Mouse (Mus musculus) gastrocnemius, postnatal 36 days (tissue): ENCODE results near the gene Elmo3. TPM values are rescaled to one million over a fixed set of nuclear protein-coding genes. Genes with fewer than 3 reads are reported as not detected.

Source experiments
- DNase-seq, 2 experiments: peaks; one replicate each; pipeline ENCODE4 v3.0.0; 2022
- intact Hi-C: fragments of 180-260 bp; cut with DNase I; formaldehyde crosslinking; loops from one replicate; pipeline ENCODE4 v1.15.1; 2025
- long read RNA-seq, 2 experiments: library from polyadenylated mRNA; stranded (forward); transcript quantifications; one replicate each; pipeline ENCODE4 v2.0.0; 2021
- total RNA-seq, 2 experiments: library from RNA; stranded (reverse); gene quantifications; 2 replicates each; pipeline ENCODE4 v1.2.3; 2021

The Elmo3 gene
- total RNA-seq, result under 1 TPM; 0.66 to 0.94 TPM
- long read RNA-seq, experiment 1, partial matches to known transcripts, result 0 of 2 reads
- long read RNA-seq, experiment 1, other reads (novel, unspliced or antisense), result 0 of 2 reads
- long read RNA-seq, experiment 2, result 0 reads

DNA sequence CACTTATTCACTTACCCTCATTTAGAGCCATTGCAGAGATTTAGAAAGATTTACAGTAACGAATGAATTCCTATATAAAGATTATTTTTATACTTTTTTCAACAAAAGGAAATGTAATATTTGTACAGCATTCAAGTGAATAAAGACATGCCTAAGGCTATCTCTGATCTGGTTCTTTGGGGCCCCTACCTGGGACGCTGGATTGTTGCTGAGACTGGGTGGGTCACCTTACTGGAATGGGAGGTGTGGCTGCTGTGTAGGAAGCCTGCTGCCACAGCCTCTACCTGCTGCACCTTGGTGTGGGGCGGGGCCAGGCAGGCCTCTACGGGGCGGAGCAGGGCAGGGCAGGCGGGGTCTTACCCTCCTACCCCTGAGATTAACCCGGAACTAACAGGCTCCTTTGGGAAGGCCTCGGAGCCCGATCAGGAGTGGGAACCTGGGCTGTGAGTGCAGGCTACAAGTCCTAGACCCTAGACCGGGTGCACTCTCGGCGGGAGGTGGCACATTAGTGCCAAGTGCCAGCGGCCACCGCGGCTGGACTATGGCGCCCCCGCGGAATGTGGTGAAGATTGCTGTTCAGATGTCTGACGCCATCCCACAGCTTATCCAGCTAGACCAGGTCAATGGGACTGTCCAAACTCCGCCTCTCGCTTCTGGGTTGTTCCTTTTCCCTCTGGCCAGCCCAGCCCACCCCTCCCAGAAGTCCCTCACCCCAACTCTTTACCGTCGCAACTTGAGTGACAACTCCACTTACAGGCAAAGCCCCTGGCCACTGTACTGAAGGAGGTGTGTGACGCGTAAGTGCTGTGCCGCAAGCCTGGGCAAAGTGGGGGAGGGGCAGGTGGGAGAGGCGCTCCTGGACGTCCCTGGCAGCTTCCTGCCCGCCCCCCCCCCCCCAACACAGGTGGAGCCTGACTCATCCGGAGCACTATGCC is at the start of gene Elmo3:
TSS of gene Elmo3 (plus strand) at position 391 of the 935 bp plus-strand sequence.
- intact Hi-C loops, result no loop called here
- no peak for DNase-seq

DNA sequence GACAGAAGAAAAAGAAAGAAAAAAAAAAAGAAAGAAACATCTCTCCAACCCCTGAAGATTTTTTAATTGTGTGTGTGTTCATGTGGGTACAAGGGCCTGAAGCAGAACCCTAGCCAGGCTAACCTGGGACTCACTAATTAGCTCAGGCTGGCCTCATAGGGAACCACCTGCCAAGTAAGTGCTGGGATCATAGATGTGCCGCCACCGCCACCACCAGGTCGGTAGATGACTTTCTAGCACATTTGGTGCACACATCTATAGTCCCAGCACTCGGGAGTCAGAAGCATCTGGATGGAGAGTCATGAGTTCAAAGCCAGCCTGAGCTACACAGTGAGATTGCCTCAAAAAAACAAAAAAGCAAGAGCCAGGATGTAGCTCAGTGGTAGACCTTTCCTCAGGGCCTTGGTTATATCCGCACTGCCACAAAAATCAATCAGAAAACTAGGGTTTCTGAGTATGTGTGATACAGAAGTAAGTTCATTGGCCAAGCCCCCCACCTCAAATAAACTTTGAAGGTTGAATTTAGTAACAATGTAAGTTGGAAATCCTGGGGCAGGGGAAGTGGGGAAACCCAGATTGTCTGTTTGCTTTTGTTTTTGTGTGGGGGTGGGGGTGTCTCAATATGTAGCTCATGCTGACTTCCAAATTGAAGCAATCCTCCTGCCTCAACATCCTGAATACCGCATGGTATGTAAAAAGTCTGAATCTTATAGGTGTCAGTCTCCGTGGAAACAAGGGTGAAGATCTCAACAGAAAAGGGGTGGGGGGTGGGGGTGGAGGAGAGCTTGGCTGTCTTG is 47.9 kb upstream of the Elmo3 start:
- intact Hi-C loops, result no loop called here
- no peak for DNase-seq

DNA sequence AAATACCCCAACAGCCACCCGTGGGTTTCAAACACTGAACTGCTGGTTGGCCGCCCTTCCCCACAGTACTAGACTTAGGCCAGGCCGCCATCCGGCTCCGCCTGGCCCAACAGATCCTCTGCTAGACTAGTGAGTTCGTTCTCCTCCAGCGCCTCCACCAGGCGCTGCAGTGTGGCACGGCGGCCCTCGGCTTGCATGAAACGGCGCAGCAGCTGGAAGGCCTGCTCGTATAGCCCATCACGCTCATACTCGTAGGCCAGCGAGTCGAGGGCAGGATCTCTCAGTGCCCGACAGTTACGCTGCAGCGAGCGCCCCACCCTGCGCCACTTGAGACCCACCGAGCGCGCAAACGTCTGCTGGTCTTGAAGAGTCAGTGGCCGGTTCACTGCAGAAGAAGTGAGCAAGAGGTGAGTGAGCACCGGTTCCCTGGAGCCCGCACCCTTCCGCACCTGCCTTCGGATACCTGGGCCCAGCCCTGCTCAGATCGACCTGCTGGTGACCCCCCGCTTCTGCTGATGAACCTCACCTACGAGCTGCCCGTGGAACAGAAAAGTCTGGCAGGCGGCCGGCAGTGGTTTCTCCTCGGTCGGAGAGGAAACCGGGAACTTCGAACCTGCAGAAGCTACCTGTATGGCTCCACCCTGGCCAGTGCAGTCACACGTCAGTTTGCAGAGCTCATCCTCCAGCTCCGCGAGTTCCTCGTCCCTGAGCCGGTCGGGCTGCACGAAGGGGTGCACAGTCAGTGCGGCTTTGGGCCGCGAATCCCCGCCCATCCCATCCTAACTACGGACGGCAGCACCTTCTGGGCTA is 46.3 kb upstream of the Elmo3 start:
- intact Hi-C loops, result no loop called here
- no peak for DNase-seq

DNA sequence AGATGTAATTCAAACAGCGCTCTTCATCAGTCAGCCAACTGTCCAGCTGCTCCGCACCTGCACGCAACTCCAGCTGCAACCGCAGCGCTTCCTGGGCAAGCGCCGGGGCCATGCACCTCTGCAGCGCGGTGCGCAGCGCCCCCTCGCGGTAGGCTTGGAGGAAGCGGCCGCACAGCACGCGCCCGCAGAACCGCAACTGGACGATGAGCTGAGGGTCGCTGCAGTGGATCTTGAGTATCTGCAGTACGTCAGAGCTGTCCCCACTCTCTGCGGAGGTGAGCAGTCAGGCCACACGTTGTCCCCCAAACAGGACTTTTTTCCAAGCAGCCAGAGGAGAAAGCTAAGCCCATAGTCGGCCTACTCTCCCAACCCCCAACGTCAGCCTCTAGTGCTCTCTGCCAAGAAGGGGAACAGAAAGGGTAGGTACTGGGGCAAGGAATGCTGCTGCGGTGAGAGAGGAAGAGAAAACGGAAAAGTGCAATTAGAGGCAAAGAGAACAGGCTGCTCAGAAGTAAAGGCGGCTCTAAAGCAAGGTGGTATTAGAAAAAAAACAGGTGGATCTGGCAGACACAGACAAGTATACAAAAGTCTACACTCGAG is 45.6 kb upstream of the Elmo3 start:
- peak; percentile 59 to 71 for DNase-seq
- intact Hi-C loops, result loop anchor here (5.0 kb wide), 1 partner anchor 88 kb away; the partner anchor contains the start of gene Cbfb

DNA sequence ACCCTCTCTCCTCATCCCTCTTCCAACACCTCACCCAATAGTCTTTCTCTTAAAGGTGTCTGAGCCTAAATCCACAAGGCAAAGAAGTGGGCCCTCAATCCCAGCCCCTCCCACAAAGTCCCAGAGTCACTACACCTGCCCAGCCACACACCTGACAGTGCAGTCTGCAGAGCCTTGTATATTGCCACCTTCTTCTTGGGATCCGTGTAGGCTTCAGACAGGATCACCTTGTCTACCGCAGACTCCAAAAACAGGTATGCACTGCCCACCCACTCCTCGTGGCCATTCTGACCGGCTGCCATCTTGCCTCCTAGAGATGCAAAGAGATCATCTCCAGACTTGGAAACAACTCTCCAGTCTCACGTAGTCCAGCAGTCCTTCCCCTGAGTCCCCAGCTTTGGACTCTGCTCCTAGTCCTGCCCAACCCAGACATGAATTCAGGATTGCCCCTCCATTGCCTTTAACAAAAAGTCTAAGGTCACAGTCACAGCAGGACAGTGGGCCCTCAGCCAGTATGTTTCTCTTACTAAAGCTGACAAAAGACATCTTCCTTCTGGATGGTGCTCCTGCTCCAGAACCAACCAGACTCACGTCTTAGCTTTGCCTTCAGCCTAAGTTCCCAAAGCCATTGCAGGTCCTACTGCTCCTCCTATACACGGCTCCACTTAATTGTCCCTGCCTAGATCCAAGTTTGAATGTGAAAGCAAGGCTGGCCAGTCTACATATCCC is 44.9 kb upstream of the Elmo3 start:
- intact Hi-C loops, result loop anchor here (5.0 kb wide), 1 partner anchor 88 kb away; the partner anchor contains the start of gene Cbfb
- no peak for DNase-seq

DNA sequence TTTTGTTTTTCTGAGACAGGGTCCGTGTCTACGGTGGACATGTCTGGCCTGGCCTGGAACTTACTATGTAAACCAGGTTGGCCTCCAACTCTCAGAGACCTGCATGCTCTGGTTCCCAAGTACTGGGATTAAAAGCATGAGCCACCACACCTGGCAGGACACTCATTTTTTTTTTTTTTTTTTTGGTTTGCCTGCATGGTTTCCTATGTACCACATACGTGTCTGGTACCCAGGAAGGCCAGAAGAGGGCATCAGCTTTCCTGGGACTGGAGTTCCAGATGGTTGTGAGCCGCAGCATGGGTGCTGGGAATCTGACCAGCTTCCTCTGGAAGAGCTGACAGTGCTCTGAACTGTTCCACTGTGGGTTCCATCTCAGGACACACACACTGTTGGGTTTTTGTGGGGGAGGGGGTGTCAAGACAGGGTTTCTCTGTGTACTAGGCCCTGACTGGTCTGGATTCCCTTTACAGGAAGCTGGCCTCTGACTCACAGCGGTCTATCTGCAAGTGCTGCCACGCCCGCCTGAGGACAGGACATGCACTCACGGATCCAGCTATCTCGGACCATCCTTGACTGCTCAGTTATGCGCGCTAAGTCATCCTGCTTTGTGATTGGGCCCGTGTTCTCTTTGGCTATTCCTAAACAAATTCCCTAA is 43.9 kb upstream of the Elmo3 start:
- DNase-seq, result no peak
- intact Hi-C loops, result loop anchor here (5.0 kb wide), 1 partner anchor 89 kb away; the partner anchor contains the start of gene Cbfb

DNA sequence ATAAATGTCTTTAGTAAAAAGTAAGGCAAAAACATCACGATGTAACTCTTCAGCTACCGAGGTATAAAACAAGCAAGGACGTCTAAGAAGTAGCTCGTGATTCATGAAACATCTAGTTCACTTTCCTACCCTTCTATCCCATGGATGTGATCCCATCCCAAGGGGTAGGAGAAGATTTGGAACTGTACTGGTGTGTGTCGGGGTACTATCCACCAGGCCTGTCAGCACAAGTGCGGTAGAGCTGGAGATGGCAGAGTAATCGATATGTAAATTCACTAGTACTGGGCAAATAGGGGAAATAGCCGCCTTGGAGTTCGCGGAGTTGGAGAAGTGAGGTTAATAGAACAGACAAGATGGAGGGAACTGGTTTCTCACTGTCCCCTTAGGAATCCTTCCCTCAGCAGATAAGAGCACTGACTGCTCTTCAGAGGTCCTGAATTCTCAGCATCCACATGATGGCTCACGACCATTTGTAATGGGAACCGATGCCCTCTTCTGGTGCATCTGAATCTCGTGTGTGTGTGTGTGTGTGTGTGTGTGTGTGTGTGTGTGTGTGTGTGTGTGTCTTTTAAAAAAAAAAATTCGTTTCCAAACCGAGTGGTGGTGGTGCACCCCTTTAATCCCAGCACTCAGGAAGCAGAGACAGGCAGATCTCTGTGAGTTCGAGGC is 42.0 kb upstream of the Elmo3 start:
- DNase-seq, result no peak
- intact Hi-C loops, result loop anchor here (5.0 kb wide), 1 partner anchor 91 kb away; the partner anchor contains the start of gene Cbfb

DNA sequence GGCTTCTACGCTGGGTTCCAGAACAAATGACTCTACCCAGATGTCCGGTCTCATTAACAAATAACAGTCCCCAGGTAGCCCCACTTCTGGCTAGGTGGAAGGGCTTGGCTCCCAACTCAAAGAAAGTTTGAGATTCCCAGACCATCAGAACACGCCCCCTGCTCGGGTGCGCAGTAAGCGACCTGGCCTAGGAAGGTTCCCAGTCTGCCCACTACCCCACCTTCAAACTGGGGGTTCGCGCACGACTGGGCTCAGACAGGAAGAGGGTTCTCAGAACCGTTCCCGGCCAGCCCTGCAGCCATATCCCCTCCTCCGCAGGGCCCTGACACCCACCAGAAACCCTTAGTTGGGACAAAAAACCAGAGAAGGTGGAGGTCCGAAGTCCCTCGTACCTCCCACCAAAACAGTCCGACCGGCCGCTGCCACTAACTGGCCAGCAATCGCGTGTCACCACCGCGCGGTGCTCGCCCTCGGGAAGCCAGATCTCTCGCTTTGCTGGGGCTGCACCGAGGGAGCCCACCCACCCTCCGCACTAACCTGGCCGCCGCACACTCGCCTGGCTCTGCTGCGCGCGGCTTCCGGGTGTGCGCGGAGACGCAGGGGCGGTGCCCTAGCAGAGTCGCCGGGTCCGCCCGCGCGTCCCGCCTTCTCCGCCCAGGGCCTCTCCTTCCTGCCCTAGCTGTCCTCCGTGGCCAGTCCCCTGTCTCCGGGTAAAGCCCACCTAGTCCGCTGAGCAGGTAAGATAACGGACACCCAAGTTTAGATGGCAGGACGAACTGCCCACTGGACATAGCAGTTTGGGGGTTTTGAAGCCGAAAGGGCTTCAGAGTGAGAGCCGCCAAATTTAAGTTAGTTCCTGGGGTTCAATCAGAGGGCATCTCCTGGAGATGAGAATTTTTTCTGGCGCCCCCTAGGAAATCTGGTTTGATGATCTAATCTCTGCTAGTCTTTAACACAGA is 41.1 kb upstream of the Elmo3 start, which contains the start of the genes Tradd and Fbxl8:
TSS of gene Tradd (minus strand) at position 586 of the 959 bp plus-strand sequence.
TSS of gene Fbxl8 (plus strand) at position 625 of the 959 bp plus-strand sequence.
- DNase-seq, result peak; percentile 61 to 64
- intact Hi-C loops, result loop anchor here (5.0 kb wide), 1 partner anchor 92 kb away; the partner anchor contains the start of gene Cbfb

DNA sequence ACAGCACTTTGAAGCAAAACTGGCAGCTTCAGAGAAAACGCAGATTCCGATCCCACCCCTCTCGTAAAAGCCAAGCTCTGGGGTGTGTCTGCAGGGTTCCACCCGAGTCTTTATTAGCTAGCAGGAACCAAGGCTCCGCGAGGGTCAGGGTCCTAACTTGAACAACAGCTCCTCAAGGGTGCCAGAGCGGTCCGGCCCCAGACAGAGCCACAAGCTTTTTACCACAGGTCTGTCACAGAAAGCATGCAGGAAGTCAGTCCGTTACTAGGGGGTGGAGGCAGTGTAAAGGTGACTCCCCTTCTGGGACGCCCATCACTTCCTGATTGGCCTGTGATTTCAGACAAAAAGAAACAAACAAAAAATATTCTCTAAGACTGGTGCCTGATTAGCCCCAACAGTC is 40.3 kb upstream of the Elmo3 start:
- intact Hi-C loops, result no loop called here
- no peak for DNase-seq

DNA sequence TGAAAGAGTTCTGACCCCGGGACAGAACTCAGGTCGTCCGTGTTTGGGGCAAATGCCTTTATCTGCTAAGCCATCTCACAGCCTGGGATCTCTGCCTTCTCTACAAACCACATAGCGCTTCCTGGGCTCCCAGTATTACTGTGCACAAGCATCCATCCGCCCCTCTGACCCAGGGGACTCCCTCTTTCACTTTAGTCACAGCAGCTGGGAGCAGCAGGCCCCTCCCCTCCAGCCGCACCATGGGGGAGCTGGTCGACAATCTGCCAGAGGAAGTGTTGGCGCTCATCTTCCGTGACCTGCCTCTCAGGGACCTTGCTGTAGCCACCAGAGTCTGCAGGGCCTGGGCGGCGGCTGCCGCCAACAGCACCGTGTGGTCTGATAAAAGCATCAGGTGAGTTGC is 38.6 kb upstream of the Elmo3 start:
- intact Hi-C loops, result no loop called here
- DNase-seq, result no peak

DNA sequence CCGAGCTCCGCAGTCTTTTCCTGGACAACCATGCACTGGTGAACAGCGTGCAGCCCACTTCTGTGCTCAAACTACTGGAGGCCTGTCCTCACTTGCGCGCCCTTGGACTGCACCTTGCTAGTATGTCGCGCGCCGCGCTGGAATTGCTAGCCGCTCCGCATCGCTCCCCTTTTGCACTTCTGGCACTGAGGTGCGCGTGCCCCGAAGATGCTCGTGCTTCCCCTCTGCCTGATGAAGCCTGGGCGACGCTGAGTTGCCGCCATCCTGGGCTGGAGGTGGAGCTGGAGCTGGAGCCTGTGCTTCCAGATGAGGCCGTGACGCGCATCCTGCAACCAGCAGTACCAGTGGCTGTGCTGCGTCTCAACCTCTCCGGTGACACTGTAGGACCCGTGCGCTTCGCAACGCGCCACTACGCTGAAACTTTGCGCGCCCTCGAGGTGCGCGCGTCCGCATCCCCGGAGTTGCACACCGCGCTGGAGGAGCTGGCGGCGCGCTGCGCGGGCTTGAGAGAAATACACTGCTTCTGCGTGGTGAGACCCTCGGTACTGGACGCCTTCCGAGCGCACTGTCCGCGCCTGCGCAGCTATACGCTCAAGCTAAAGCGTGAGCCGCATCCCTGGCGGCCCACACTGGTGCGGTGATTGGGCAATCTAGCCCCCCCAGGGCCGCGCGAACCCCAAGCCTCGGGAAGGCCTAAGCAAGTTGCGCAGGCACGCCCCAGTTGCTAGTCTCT is 36.9 kb upstream of the Elmo3 start:
- no peak for DNase-seq
- intact Hi-C loops, result no loop called here

DNA sequence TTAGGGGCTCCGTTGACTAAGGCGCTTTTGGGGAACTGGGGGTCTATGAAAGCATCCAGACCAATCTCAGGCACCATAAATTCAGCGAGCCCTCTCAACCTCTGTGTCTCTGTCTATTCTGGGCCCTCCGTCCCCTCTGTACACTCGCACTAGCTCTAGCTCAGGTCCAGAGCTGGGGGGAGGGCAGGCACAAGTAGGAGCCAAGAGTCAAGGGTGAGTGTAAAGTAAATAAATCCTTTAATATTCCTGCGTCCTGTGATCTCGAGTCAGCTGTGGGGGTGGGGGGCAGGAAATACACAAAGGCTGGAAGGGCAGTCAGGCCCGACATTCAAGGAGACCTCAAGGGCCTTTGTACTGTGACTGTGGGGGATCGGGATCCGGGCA is 36.3 kb upstream of the Elmo3 start:
- no peak for DNase-seq

DNA sequence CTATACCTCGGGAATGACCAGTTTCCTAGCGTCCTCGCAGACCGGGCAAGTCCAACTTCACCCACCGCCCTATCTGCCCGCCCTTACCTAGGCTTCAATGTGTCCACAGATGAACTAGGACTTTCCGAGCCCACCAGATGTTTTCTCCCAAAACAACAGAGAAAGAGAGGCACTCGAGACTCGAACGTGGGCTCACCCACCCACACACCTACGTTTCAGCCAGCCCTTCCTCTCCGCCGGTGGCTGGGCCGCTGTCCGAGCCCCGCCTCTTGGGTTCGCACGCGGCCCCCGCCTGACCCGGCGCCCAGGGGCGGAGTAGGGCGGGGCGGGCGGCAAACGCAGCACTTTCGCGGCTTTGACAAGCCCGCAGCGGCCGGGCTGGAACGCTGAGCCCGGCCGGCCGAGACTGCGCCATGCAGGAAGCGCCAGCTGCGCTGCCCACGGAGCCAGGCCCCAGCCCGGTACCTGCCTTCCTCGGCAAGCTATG is 35.9 kb upstream of the Elmo3 start, which contains the start of gene Hsf4:
TSS of gene Hsf4 (plus strand) at position 341 of the 487 bp plus-strand sequence.
- intact Hi-C loops, result no loop called here
- peak; percentile 44 to 54 for DNase-seq

More for the DNA sequence above, 36.3 kb upstream of the Elmo3 start:
- intact Hi-C loops, result no loop called here

DNA sequence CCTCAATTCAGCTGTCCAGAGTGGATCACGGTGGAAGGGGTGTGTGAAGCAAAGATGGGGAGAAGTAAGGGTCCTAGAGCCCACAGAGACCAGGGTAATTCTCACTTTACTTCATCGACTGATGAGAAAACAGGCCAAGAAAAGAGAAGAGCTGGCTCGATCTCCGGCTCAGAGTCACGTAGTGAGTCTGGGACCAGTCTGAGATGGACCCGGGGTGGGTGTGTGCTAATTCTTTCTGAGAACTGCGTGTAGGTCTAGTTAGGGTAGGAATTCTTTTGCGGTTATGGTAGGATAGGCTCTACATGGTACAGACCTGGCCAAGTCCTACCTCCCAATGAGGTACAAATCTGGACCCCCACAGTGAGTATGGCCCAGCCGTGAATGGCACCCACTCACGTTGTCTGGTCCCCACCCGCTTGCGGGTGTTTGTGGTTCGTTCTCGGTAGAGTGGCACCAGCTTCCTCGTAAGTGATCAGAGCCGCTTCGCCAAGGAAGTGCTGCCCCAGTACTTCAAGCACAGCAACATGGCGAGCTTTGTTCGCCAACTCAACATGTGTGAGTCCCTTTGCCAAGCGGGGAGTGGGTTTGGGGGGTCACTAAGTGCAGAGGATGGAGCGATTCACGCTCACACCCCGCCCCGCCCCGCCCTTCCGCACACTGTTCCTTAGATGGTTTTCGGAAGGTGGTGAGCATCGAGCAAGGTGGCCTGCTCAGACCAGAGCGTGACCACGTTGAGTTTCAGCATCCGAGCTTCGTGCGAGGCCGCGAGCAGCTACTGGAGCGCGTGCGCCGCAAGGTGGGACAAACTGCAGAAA is 35.1 kb upstream of the Elmo3 start:
- intact Hi-C loops, result no loop called here
- no peak for DNase-seq

DNA sequence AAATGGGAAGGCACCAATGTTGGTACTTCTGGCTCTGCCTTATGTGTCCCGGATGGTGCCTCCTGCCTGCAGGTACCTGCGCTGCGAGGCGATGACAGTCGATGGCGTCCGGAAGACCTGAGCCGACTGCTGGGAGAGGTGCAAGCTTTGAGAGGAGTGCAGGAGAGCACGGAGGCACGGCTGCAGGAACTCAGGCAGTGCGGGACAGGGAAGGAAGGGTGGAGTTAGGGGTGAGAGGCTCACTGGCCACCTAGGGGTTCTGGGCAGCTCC is 34.5 kb upstream of the Elmo3 start:
- no peak for DNase-seq
- intact Hi-C loops, result no loop called here
